Mouse (Mus musculus) splenic B cell, adult 2 months (primary cell): ENCODE results near the gene Dip2b.
A peak's percentile ranks its signal among the peaks of the same experiment; 100 is the strongest.

Source experiments
- DNase-seq: peaks from one replicate; pipeline ENCODE4 v3.0.0-alpha.2; 2011; ENCODE audit warnings: low read depth, low spot score
- H3K27me3 ChIP-seq: 2 replicates; pipeline ENCODE4 v1.6.1; 2012; ENCODE audit warnings: mild to moderate bottlenecking, low read length, moderate library complexity, mixed read lengths; ENCODE audit not compliant: control insufficient read depth, poor library complexity, insufficient read depth, severe bottlenecking
- H3K36me3 ChIP-seq: 2 replicates; pipeline ENCODE4 v1.6.1; 2012; ENCODE audit warnings: mild to moderate bottlenecking, low read length, moderate library complexity, mixed read lengths; ENCODE audit not compliant: control insufficient read depth, poor library complexity, insufficient read depth, severe bottlenecking

Gene Dip2b

GRCm38 (mm10) chr15:100084882-100085281, 46.4 kb downstream of the Dip2b start:
- no peaks in the 10 kb centered on the region for H3K27me3 ChIP-seq
- H3K36me3 ChIP-seq = no peaks in the 10 kb centered on the region
- DNase-seq = no peak

GRCm38 (mm10) chr15:100088021-100088420, 49.6 kb downstream of the Dip2b start:
- Histone ChIP-seq H3K27me3 (no peaks in the 10 kb centered on the region), H3K36me3 (no peaks in the 10 kb centered on the region)
- no peak for DNase-seq

- DNase-seq = peak; percentile 37
- Histone ChIP-seq H3K27me3 (no peaks in the 10 kb centered on the region), H3K36me3 (no peaks in the 10 kb centered on the region)
Observed at GRCm38 (mm10) chr15:100089645-100090053, 51.2 kb downstream of the Dip2b start.

GRCm38 (mm10) chr15:100091818-100092217, 53.4 kb downstream of the Dip2b start:
- H3K27me3 ChIP-seq = no peaks in the 10 kb centered on the region
- DNase-seq = no peak
- no peaks in the 10 kb centered on the region for H3K36me3 ChIP-seq

- H3K36me3 ChIP-seq = no peaks in the 10 kb centered on the region
- no peaks in the 10 kb centered on the region for H3K27me3 ChIP-seq
- DNase-seq = peak; percentile 15
Observed at GRCm38 (mm10) chr15:100092258-100092657, 53.8 kb downstream of the Dip2b start.

GRCm38 (mm10) chr15:100096587-100097428, 58.3 kb downstream of the Dip2b start:
- DNase-seq = no peak
- Histone ChIP-seq H3K27me3 (no peaks in the 10 kb centered on the region), H3K36me3 (no peaks in the 10 kb centered on the region)

GRCm38 (mm10) chr15:100100336-100100735, 61.9 kb downstream of the Dip2b start:
- no peaks in the 10 kb centered on the region for H3K27me3 ChIP-seq
- no peaks in the 10 kb centered on the region for H3K36me3 ChIP-seq
- DNase-seq = no peak

- no peak for DNase-seq
- Histone ChIP-seq H3K27me3 (no peaks in the 10 kb centered on the region), H3K36me3 (no peaks in the 10 kb centered on the region)
Observed at GRCm38 (mm10) chr15:100101206-100101605, 62.7 kb downstream of the Dip2b start.

GRCm38 (mm10) chr15:100104126-100104525, 65.7 kb downstream of the Dip2b start:
- no peak for DNase-seq
- Histone ChIP-seq H3K27me3 (no peaks in the 10 kb centered on the region), H3K36me3 (no peaks in the 10 kb centered on the region)

GRCm38 (mm10) chr15:100108071-100108782, 69.8 kb downstream of the Dip2b start:
- DNase-seq = no peak
- Histone ChIP-seq H3K36me3 (no peaks in the 10 kb centered on the region), H3K27me3 (no peaks in the 10 kb centered on the region)

- no peak for DNase-seq
- no peaks in the 10 kb centered on the region for H3K27me3 ChIP-seq
- no peaks in the 10 kb centered on the region for H3K36me3 ChIP-seq
Observed at GRCm38 (mm10) chr15:100109916-100110315, 71.5 kb downstream of the Dip2b start.

- no peak for DNase-seq
- Histone ChIP-seq H3K36me3 (no peaks in the 10 kb centered on the region; the same call in 1 of the 2 replicates), H3K27me3 (no peaks in the 10 kb centered on the region)
Observed at GRCm38 (mm10) chr15:100111891-100112290, 73.4 kb downstream of the Dip2b start.

GRCm38 (mm10) chr15:100112309-100112966, 74.0 kb downstream of the Dip2b start:
- no peaks in the 10 kb centered on the region; the same call in 1 of the 2 replicates for H3K36me3 ChIP-seq
- H3K27me3 ChIP-seq = no peaks in the 10 kb centered on the region
- no peak for DNase-seq

- H3K36me3 ChIP-seq = no peaks in the 10 kb centered on the region; the same call in 1 of the 2 replicates
- H3K27me3 ChIP-seq = no peaks in the 10 kb centered on the region
- DNase-seq = no peak
Observed at GRCm38 (mm10) chr15:100113343-100114275, 75.1 kb downstream of the Dip2b start.
